Mouse (Mus musculus) lung, adult 2 months (tissue): ENCODE results near the gene Macrod2. TPM values are rescaled to one million over a fixed set of nuclear protein-coding genes. Genes with fewer than 3 reads are reported as not detected.

Experiments used
- DNase-seq: peaks from one replicate; pipeline ENCODE4 v3.0.0; 2022
- H3K4me1 ChIP-seq: fragments of 200-500 bp; 2 replicates; pipeline ENCODE4 v1.6.1; 2011; ENCODE audit warnings: low read length; ENCODE audit not compliant: control insufficient read depth, insufficient read depth
- H3K4me3 ChIP-seq: fragments of 200-500 bp; replicated peaks from 2 replicates; pipeline ENCODE3; 2011; ENCODE audit warnings: low read depth, mild to moderate bottlenecking, control low read depth, low read length; ENCODE audit errors: extremely low read depth
- CTCF ChIP-seq: fragments of 200-500 bp; IDR thresholded peaks from 2 replicates; pipeline ENCODE4 v1.5.1; 2011; ENCODE audit warnings: mild to moderate bottlenecking, low read length, control low read depth; ENCODE audit not compliant: insufficient read depth
- POLR2A ChIP-seq: fragments of 200-500 bp; IDR thresholded peaks from 2 replicates; pipeline ENCODE4 v1.6.1; 2011; ENCODE audit warnings: low read depth, mild to moderate bottlenecking, control low read depth, low read length, borderline replicate concordance; ENCODE audit errors: extremely low read depth
- WGBS: fragments of 180-500 bp; shearing (Covaris S2); methylation state at CpG from one replicate; pipeline ENCODE4 v1.1.7; 2018; 5-methylcytosine and 5-hydroxymethylcytosine counted together
- polyA plus RNA-seq: library from polyadenylated mRNA; depleted of rRNA; stranded (reverse); fragments of >200 nt; gene quantifications from 2 replicates; pipeline ENCODE4 v1.2.3, GENCODE M21; 2012

Gene Macrod2
- polyA plus RNA-seq, 1 experiment, result 2.6 TPM

- no peak overlapping the region for H3K4me3 ChIP-seq
- peaks cover 4% of the 10 kb centered on the region; the same call in 1 of the 2 replicates for H3K4me1 ChIP-seq
- no peak for DNase-seq
- TF ChIP-seq POLR2A, result no peak
- TF ChIP-seq CTCF, result no peak
- WGBS, result 83% methylated on average over 6 of the region's 6 CpGs
These were observed 377.7 kb downstream of the Macrod2 start for GRCm38 (mm10) chr2:140772825-140773224.

- peaks cover 4% of the 10 kb centered on the region; the same call in 1 of the 2 replicates for H3K4me1 ChIP-seq
- TF ChIP-seq POLR2A (no peak), CTCF (no peak)
- WGBS, result 93% methylated on average over 11 of the region's 11 CpGs
- H3K4me3 ChIP-seq, result no peak overlapping the region
- DNase-seq, result no peak
These were observed 378.3 kb downstream of the Macrod2 start for GRCm38 (mm10) chr2:140773456-140773855.

DNA sequence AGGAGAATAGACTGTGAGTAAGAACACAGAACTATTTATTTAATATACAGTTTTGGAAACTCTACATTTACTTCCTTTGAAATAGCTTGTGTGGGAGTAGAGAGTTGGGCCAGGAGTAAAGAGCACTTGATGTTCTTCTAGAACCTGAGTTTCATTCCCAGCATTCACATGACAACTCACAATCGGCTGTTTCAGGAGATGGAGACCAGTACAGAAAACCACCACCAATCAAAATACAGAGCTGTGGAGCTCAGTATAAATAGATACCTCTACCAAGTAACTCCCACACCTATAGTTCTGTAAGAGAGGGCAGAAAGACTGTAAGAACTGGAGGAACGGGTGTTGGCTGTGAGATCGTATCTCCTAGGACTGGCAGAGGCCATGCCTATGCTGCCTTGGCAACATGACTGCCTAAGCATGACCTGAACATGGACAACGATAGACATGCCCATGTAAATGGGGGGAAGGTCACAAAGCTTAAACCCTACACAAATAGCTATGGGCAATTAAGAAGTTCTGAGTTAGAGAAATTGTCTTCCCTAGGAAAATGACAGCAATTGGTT, 379.8 kb downstream of the Macrod2 start:
- TF ChIP-seq POLR2A, result no peak
- no peak for TF ChIP-seq CTCF
- no peak for DNase-seq
- H3K4me1 ChIP-seq, result peaks cover 4% of the 10 kb centered on the region; the same call in 1 of the 2 replicates
- H3K4me3 ChIP-seq, result no peak overlapping the region
- WGBS, result 66% methylated on average over 4 of the region's 4 CpGs

DNA sequence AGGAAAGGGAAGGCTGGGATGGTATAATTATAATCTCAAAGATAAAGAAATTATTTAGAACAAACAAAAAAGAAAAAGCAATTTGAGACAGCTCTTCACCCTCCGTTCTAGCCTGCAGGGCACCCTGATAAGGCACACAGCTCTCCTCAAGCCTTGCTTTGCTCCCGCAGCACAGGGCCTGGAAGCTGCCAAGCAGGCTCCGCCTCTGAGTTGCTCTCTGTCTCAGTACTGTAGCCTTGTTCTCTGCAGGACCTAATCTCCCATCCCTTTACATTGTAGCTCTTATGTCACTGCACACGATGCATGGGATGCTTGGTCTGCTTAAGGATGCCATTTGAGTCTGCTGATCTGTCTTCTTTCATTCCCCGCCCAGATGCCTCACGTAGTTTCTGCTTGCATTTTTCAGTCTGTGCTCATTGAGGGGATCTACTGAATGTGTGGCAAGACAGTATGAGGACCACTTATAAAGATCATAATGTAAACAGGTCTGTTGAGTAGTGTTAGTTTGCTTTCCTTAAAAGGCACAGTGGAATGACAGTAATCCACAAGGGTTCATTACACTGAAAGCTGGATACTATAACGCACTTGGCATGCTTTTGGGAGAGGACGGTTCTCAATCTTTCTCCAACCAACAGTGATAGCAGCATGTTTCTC, 380.5 kb downstream of the Macrod2 start:
- H3K4me1 ChIP-seq, result peaks cover 4% of the 10 kb centered on the region; the same call in 1 of the 2 replicates
- TF ChIP-seq POLR2A (no peak), CTCF (no peak)
- DNase-seq, result peak; percentile 35
- WGBS, result 54% methylated on average over 8 of the region's 8 CpGs
- no peak overlapping the region for H3K4me3 ChIP-seq

DNA sequence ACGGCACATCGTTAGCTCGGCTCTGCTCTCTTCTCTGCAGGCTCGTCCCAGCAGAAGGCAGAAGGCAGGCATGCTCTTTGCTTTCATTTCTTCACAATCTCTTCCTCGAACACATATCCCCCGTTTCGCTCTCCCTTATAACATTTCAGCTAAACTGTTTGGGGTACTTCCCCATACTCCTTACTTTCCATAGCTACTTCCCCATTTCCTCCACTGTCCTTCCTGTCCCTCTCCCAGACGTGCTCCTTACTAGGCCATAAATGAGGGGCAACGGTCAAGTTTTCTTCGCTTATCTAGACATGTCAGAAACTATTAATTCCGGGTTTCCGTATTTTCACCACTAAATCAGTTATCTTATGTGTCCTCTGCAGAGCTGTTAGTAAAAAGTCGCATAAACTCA, 383.1 kb downstream of the Macrod2 start:
- Histone ChIP-seq H3K4me3 (no peak overlapping the region), H3K4me1 (peaks cover 4% of the 10 kb centered on the region; the same call in 1 of the 2 replicates)
- no peak for DNase-seq
- TF ChIP-seq POLR2A, result no peak
- TF ChIP-seq CTCF, result no peak
- WGBS, result 74% methylated on average over 13 of the region's 13 CpGs

- Histone ChIP-seq H3K4me3 (no peak overlapping the region), H3K4me1 (no peaks in the 10 kb centered on the region)
- 67% methylated on average over 1 of the region's 1 CpGs for WGBS
- TF ChIP-seq CTCF (no peak), POLR2A (no peak)
- no peak for DNase-seq
These were observed 387.9 kb downstream of the Macrod2 start for GRCm38 (mm10) chr2:140783041-140783440.

DNA sequence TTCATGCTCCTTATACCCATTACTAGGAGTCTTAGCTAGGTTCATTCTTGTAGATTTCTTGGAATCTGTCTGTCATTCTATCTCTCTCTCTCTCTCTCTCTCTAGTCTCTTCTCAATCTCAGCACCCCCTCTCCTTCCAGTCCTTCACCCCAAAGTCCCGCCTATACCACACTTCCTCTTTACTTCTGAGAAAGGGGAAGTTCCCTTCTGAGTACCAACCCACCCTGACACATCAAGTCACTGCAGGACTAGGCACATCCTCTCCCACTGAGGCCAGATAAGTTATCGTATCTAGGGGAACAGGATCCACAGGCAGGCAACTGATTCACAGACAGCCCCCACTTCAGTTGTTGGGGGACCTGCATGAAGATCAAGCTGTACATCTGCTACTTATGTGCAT, 389.5 kb downstream of the Macrod2 start:
- DNase-seq, result no peak
- 76% methylated on average over 2 of the region's 2 CpGs for WGBS
- no peak for TF ChIP-seq CTCF
- H3K4me1 ChIP-seq, result no peaks in the 10 kb centered on the region
- no peak overlapping the region for H3K4me3 ChIP-seq

GRCm38 (mm10) chr2:140790363-140790762, 395.3 kb downstream of the Macrod2 start:
- Histone ChIP-seq H3K4me3 (no peak overlapping the region), H3K4me1 (no peaks in the 10 kb centered on the region)
- WGBS, result 42% methylated on average over 5 of the region's 5 CpGs
- peak; percentile 29 for DNase-seq
- TF ChIP-seq CTCF (no peak), POLR2A (no peak)

GRCm38 (mm10) chr2:140793886-140794608, 398.9 kb downstream of the Macrod2 start:
- DNase-seq, result no peak
- H3K4me3 ChIP-seq, result no peak overlapping the region
- H3K4me1 ChIP-seq, result no peaks in the 10 kb centered on the region
- TF ChIP-seq POLR2A (no peak), CTCF (no peak)
- WGBS, result 76% methylated on average over 4 of the region's 4 CpGs

- 88% methylated on average over 4 of the region's 4 CpGs for WGBS
- TF ChIP-seq CTCF (no peak), POLR2A (no peak)
- no peak overlapping the region for H3K4me3 ChIP-seq
- DNase-seq, result no peak
- no peaks in the 10 kb centered on the region for H3K4me1 ChIP-seq
These were observed 416.6 kb downstream of the Macrod2 start for GRCm38 (mm10) chr2:140811693-140812092.
